Mouse (Mus musculus) intestine, postnatal 0 days (tissue): ENCODE data around the gene Emp2. TPM values are rescaled to one million over a fixed set of nuclear protein-coding genes. Genes with fewer than 3 reads are reported as not detected.
A peak's percentile ranks its signal among the peaks of the same experiment; 100 is the strongest.

ENCODE experiments used
- ATAC-seq: fragments of 200-750 bp; cut with Nextera tagmentation; 2 replicates; pipeline ENCODE4 v1.8.0; 2017; ENCODE audit warnings: mild to moderate bottlenecking, moderate TSS enrichment, moderate library complexity
- H3K27ac ChIP-seq: fragments of 300-500 bp; sonication (generic); 2 replicates; pipeline ENCODE4 v1.5.1; 2014; ENCODE audit warnings: mild to moderate bottlenecking, low read depth, low read length, moderate library complexity
- H3K27me3 ChIP-seq: fragments of 300-500 bp; sonication (generic); replicated peaks from 2 replicates; pipeline ENCODE4 v1.6.1; 2014; ENCODE audit warnings: low read length, mixed read lengths; ENCODE audit not compliant: control insufficient read depth, insufficient read depth
- H3K36me3 ChIP-seq: fragments of 300-500 bp; sonication (generic); 2 replicates; pipeline ENCODE4 v1.6.1; 2014; ENCODE audit warnings: mild to moderate bottlenecking, moderate library complexity; ENCODE audit not compliant: control insufficient read depth, insufficient read depth
- H3K4me1 ChIP-seq: fragments of 300-500 bp; sonication (generic); replicated peaks from 2 replicates; pipeline ENCODE4 v1.6.1; 2014; ENCODE audit warnings: antibody characterized with exemption, low read length, mixed read lengths; ENCODE audit not compliant: control insufficient read depth, insufficient read depth
- H3K4me2 ChIP-seq: fragments of 300-500 bp; sonication (generic); replicated peaks from 2 replicates; pipeline ENCODE4 v1.6.1; 2014; ENCODE audit warnings: low read depth, mild to moderate bottlenecking, moderate library complexity
- H3K4me3 ChIP-seq: fragments of 300-500 bp; sonication (generic); 2 replicates; pipeline ENCODE4 v1.5.1; 2014; ENCODE audit warnings: low read depth, low read length
- H3K9ac ChIP-seq: fragments of 300-500 bp; sonication (generic); 2 replicates; pipeline ENCODE4 v1.6.1; 2014; ENCODE audit warnings: mild to moderate bottlenecking, low read depth, low read length
- H3K9me3 ChIP-seq: fragments of 300-500 bp; sonication (generic); 2 replicates; pipeline ENCODE4 v1.6.1; 2016; ENCODE audit warnings: mixed run types; ENCODE audit not compliant: control insufficient read depth
- CTCF ChIP-seq: sonication (generic); IDR thresholded peaks from 2 replicates; pipeline ENCODE4 v1.5.1; 2016; ENCODE audit warnings: low read depth, mild to moderate bottlenecking, control low read depth, antibody characterized with exemption, moderate library complexity
- WGBS: fragments of 180-500 bp; shearing (Covaris S2); extraction: QIAGEN DNeasy Blood & Tissue Kit; methylation state at CpG from one replicate; pipeline ENCODE4 v1.1.7; 2014; 5-methylcytosine and 5-hydroxymethylcytosine counted together
- microRNA-seq: library from miRNA; unstranded; fragments of <30 nt; microRNA quantifications from one replicate; pipeline ENCODE4, GENCODE M21; 2016
- polyA plus RNA-seq: library from polyadenylated mRNA; unstranded; fragments of >200 nt; fragmentation: Nextera tagmentation; extraction: Ambion mirVana; gene quantifications from 2 replicates; pipeline ENCODE4 v1.2.1, GENCODE M21; 2015

The Emp2 gene
- polyA plus RNA-seq, 1 experiment from 2014 or later: 8.7 TPM

- Histone ChIP-seq H3K4me3 (no peak overlapping the region), H3K27ac (no peak overlapping the region), H3K4me1 (no peaks in the 10 kb centered on the region), H3K9ac (no peak overlapping the region), H3K36me3 (no peaks in the 10 kb centered on the region), H3K4me2 (no peak overlapping the region), H3K27me3 (no peaks in the 10 kb centered on the region), H3K9me3 (no peaks in the 10 kb centered on the region)
- TF ChIP-seq CTCF: peak; percentile 60
- 69% methylated on average over 4 of the region's 4 CpGs for WGBS
- no peak for ATAC-seq
Observed at GRCm38 (mm10) chr16:10274465-10274864, 39.3 kb downstream of the Emp2 start.

GRCm38 (mm10) chr16:10272256-10272655 is 41.5 kb downstream of the Emp2 start:
- Histone ChIP-seq H3K36me3 (no peaks in the 10 kb centered on the region), H3K4me3 (no peak overlapping the region), H3K27me3 (no peaks in the 10 kb centered on the region), H3K4me2 (no peak overlapping the region), H3K9ac (no peak overlapping the region), H3K4me1 (no peaks in the 10 kb centered on the region), H3K9me3 (no peaks in the 10 kb centered on the region), H3K27ac (no peak overlapping the region)
- 0 out of 2 replicates have a peak, but pooled peaks have one; percentile 25 for ATAC-seq
- peak; percentile 80 for TF ChIP-seq CTCF
- WGBS: 17% methylated on average over 3 of the region's 3 CpGs

- no peaks in the 10 kb centered on the region for H3K27me3 ChIP-seq
- no peaks in the 10 kb centered on the region for H3K4me1 ChIP-seq
- H3K9ac ChIP-seq: no peak overlapping the region
- no peak for TF ChIP-seq CTCF
- H3K4me3 ChIP-seq: no peak overlapping the region
- ATAC-seq: no peak
- H3K36me3 ChIP-seq: no peaks in the 10 kb centered on the region
- H3K9me3 ChIP-seq: no peaks in the 10 kb centered on the region
- no peak overlapping the region for H3K4me2 ChIP-seq
- H3K27ac ChIP-seq: no peak overlapping the region
- 60% methylated on average over 1 of the region's 1 CpGs for WGBS
Observed at GRCm38 (mm10) chr16:10253993-10254392, 59.8 kb downstream of the Emp2 start.

GRCm38 (mm10) chr16:10236601-10237000 is 77.2 kb downstream of the Emp2 start:
- Histone ChIP-seq H3K9ac (no peak overlapping the region), H3K4me2 (no peak overlapping the region), H3K9me3 (no peaks in the 10 kb centered on the region), H3K27me3 (no peaks in the 10 kb centered on the region), H3K4me1 (no peaks in the 10 kb centered on the region), H3K4me3 (no peak overlapping the region), H3K27ac (no peak overlapping the region), H3K36me3 (no peaks in the 10 kb centered on the region)
- no peak for ATAC-seq
- no peak for TF ChIP-seq CTCF

Small RNA genes within 50 kb of the gene (microRNA-seq; reads per million reads assigned to microRNA genes)
- not detected for gene Gm22932

Other genes with a start within 250 kb of the Emp2 start
- not detected in 2 replicates for gene Rpl39l, start 143.7 kb downstream of the Emp2 start, polyA plus RNA-seq
- 0.18 and 0.25 TPM in 2 replicates for gene Atf7ip2, start 121.3 kb downstream of the Emp2 start, polyA plus RNA-seq
- 0.26 TPM in 1 of 2 replicates, not detected in the other for gene Tekt5, start 81.5 kb upstream of the Emp2 start, polyA plus RNA-seq
- gene Nubp1, start 98.0 kb upstream of the Emp2 start, polyA plus RNA-seq: 29.6 and 32.4 TPM in 2 replicates
- gene Tvp23a, start 133.4 kb upstream of the Emp2 start, polyA plus RNA-seq: 1.7 and 1.9 TPM in 2 replicates
- gene Ciita, start 166.1 kb upstream of the Emp2 start, polyA plus RNA-seq: 0.42 and 0.64 TPM in 2 replicates
- gene Dexi, start 229.1 kb upstream of the Emp2 start, polyA plus RNA-seq: 8.9 and 9.3 TPM in 2 replicates
- 30.4 and 31.0 TPM in 2 replicates for gene Clec16a, start 231.4 kb upstream of the Emp2 start, polyA plus RNA-seq